8 mouse cellular contexts compared by ENCODE assay signal in genomic region chr8:72281634-72282033, GRCm38 (mm10). TPM values are rescaled to one million over a fixed set of nuclear protein-coding genes. Genes with fewer than 3 reads are reported as not detected.
DNase-seq lines count a peak whose midpoint lies in the region; ATAC-seq and TF ChIP-seq lines count a peak whose summit lies in the region.

No protein-coding gene starts in this region.

- no peak overlapping the region for H3K27ac ChIP-seq in forebrain, postnatal 0 days (ENCODE audit: low read depth, low read length)
- H3K27ac ChIP-seq in forebrain, embryonic 15.5 days (replicated peaks): no peak overlapping the region
- peak overlapping the region; percentile 9 for H3K27ac ChIP-seq in lung, embryonic 16.5 days (ENCODE audit: low read length)

- no peak overlapping the region for H3K9ac ChIP-seq in forebrain, postnatal 0 days
- no peak overlapping the region for H3K9ac ChIP-seq in forebrain, embryonic 15.5 days (replicated peaks)
- H3K9ac ChIP-seq in lung, embryonic 16.5 days (ENCODE audit: low read length): no peak overlapping the region

- no peaks in the 10 kb centered on the region for H3K36me3 ChIP-seq in forebrain, postnatal 0 days (ENCODE audit: insufficient read depth)
- no peaks in the 10 kb centered on the region for H3K36me3 ChIP-seq in forebrain, embryonic 15.5 days
- H3K36me3 ChIP-seq in lung, embryonic 16.5 days (ENCODE audit: control insufficient read depth, insufficient read depth, low read length): no peaks in the 10 kb centered on the region

- TF ChIP-seq CTCF in forebrain, postnatal 0 days (IDR thresholded peaks at IDR 0.05; ENCODE audit: low read depth): no peak

- peak; percentile 16; the same call in 1 of the 2 replicates for ATAC-seq in forebrain, postnatal 0 days
- ATAC-seq in forebrain, embryonic 15.5 days (replicated peaks): no peak
- peak; percentile 85 for ATAC-seq in lung, embryonic 16.5 days (ENCODE audit: low read depth)
- ATAC-seq in megakaryocyte, adult 5-6 weeks (ENCODE audit: poor library complexity, severe bottlenecking): peak; percentile 68

- H3K4me1 ChIP-seq in forebrain, postnatal 0 days (ENCODE audit: insufficient read depth): no peaks in the 10 kb centered on the region
- no peaks in the 10 kb centered on the region for H3K4me1 ChIP-seq in forebrain, embryonic 15.5 days
- H3K4me1 ChIP-seq in lung, embryonic 16.5 days (replicated peaks; ENCODE audit: control insufficient read depth, insufficient read depth, low read length): no peaks in the 10 kb centered on the region

- WGBS in forebrain, postnatal 0 days: 23% methylated on average over 3 of the region's 3 CpGs
- 28% methylated on average over 3 of the region's 3 CpGs for WGBS in forebrain, embryonic 15.5 days
- 25% methylated on average over 3 of the region's 3 CpGs for WGBS in lung, embryonic 16.5 days

- H3K4me3 ChIP-seq in forebrain, postnatal 0 days (ENCODE audit: low read depth, low read length): no peak overlapping the region
- no peak overlapping the region for H3K4me3 ChIP-seq in forebrain, embryonic 15.5 days
- H3K4me3 ChIP-seq in lung, embryonic 16.5 days (ENCODE audit: low read length): no peak overlapping the region

- H3K4me2 ChIP-seq in forebrain, postnatal 0 days (ENCODE audit: low read depth): no peak overlapping the region
- no peak overlapping the region for H3K4me2 ChIP-seq in forebrain, embryonic 15.5 days (replicated peaks)
- no peak overlapping the region for H3K4me2 ChIP-seq in lung, embryonic 16.5 days (ENCODE audit: low read depth, low read length)

- DNase-seq in forebrain, postnatal 0 days: no peak
- no peak for DNase-seq in lung, postnatal 14 days
- peak; percentile 47 for DNase-seq in kidney, adult 18-20 months
- DNase-seq in gastrocnemius, adult 18-20 months (ENCODE audit: low spot score): no peak
- no peak for DNase-seq in spleen, adult 18-20 months

- H3K9me3 ChIP-seq in forebrain, postnatal 0 days (ENCODE audit: low read length): no peaks in the 10 kb centered on the region
- no peaks in the 10 kb centered on the region for H3K9me3 ChIP-seq in forebrain, embryonic 15.5 days
- H3K9me3 ChIP-seq in lung, embryonic 16.5 days (ENCODE audit: control insufficient read depth, low read length): no peaks in the 10 kb centered on the region

- H3K27me3 ChIP-seq in forebrain, postnatal 0 days (ENCODE audit: insufficient read depth, low read length): no peaks in the 10 kb centered on the region
- no peaks in the 10 kb centered on the region for H3K27me3 ChIP-seq in forebrain, embryonic 15.5 days
- no peaks in the 10 kb centered on the region for H3K27me3 ChIP-seq in lung, embryonic 16.5 days (ENCODE audit: control insufficient read depth, insufficient read depth, low read depth, low read length)

RNA-seq across cellular contexts. Expression of gene Gm10282, which starts 23.4 kb away (rescaled TPM):
- total RNA-seq in forebrain, postnatal 0 days (2014; rRNA removed): 4.5 and 4.7 TPM in 2 replicates
- 14.9 and 15.4 TPM in 2 replicates for polyA plus RNA-seq in forebrain, postnatal 0 days (2015; fragmentation: Nextera tagmentation; extraction: Ambion mirVana)
- 23.0 and 23.1 TPM in 2 replicates for polyA plus RNA-seq in forebrain, embryonic 15.5 days (2015; fragmentation: Nextera tagmentation; extraction: Ambion mirVana)
- polyA plus RNA-seq in lung, embryonic 16.5 days (2015; fragmentation: Nextera tagmentation; extraction: Ambion mirVana): 33.3 and 34.5 TPM in 2 replicates
- total RNA-seq in megakaryocyte, adult 5-6 weeks (2015): 40.0 and 43.6 TPM in 2 replicates
- 40.6 and 43.1 TPM in 2 replicates for total RNA-seq in megakaryocyte, adult 5-6 weeks (2017)
- 1 to 10 TPM; 1.8 to 3.4 TPM for total RNA-seq in gastrocnemius, adult 18-20 months (2021)

RNA-seq across cellular contexts. Expression of gene Klf2, which starts 37.2 kb away (rescaled TPM):
- 3.8 and 4.0 TPM in 2 replicates for total RNA-seq in forebrain, postnatal 0 days (2014; rRNA removed)
- 9.5 and 10.1 TPM in 2 replicates for polyA plus RNA-seq in forebrain, postnatal 0 days (2015; fragmentation: Nextera tagmentation; extraction: Ambion mirVana)
- polyA plus RNA-seq in forebrain, embryonic 15.5 days (2015; fragmentation: Nextera tagmentation; extraction: Ambion mirVana): 4.0 and 4.1 TPM in 2 replicates
- polyA plus RNA-seq in lung, embryonic 16.5 days (2015; fragmentation: Nextera tagmentation; extraction: Ambion mirVana): 11.7 and 12.9 TPM in 2 replicates
- 70.6 and 72.1 TPM in 2 replicates for total RNA-seq in megakaryocyte, adult 5-6 weeks (2015)
- 18.9 and 25.5 TPM in 2 replicates for total RNA-seq in megakaryocyte, adult 5-6 weeks (2017)
- total RNA-seq in gastrocnemius, adult 18-20 months (2021): 10 to 100 TPM; 22.5 to 37.9 TPM

RNA-seq across cellular contexts. Expression of gene Ap1m1, which starts 41.8 kb away (rescaled TPM):
- 74.8 and 76.2 TPM in 2 replicates for total RNA-seq in forebrain, postnatal 0 days (2014; rRNA removed)
- polyA plus RNA-seq in forebrain, postnatal 0 days (2015; fragmentation: Nextera tagmentation; extraction: Ambion mirVana): 225 and 243 TPM in 2 replicates
- 248 and 252 TPM in 2 replicates for polyA plus RNA-seq in forebrain, embryonic 15.5 days (2015; fragmentation: Nextera tagmentation; extraction: Ambion mirVana)
- 98.3 and 101 TPM in 2 replicates for polyA plus RNA-seq in lung, embryonic 16.5 days (2015; fragmentation: Nextera tagmentation; extraction: Ambion mirVana)
- total RNA-seq in megakaryocyte, adult 5-6 weeks (2015): 91.5 and 106 TPM in 2 replicates
- total RNA-seq in megakaryocyte, adult 5-6 weeks (2017): 53.1 and 76.1 TPM in 2 replicates
- total RNA-seq in gastrocnemius, adult 18-20 months (2021): 10 to 100 TPM; 20.9 to 21.8 TPM
